Mouse (Mus musculus) liver, embryonic 14.5 days (tissue): ENCODE data around the gene Pls3. TPM values are rescaled to one million over a fixed set of nuclear protein-coding genes. Genes with fewer than 3 reads are reported as not detected.
"Not testable (repeated sequence)": the region's sequence is repeated elsewhere in the genome, so short reads cannot be mapped to it uniquely, and the experiment has no call there.

Source experiments
- ATAC-seq: fragments of 200-750 bp; cut with Nextera tagmentation; 2 replicates; pipeline ENCODE4 v1.8.0; 2017; ENCODE audit warnings: moderate number of reproducible peaks, mild to moderate bottlenecking, moderate library complexity; ENCODE audit not compliant: insufficient read depth
- DNase-seq, 3 experiments: peaks; one replicate each; pipeline ENCODE4 v3.0.0-alpha.2; 2012 to 2013; ENCODE audit warnings: low read depth in 3 of 3, low spot score in 3 of 3
- H3K27ac ChIP-seq: fragments of 300-500 bp; sonication (generic); 2 replicates; pipeline ENCODE4 v1.5.1; 2014; ENCODE audit warnings: moderate library complexity, mild to moderate bottlenecking, control low read depth, inconsistent platforms
- H3K27me3 ChIP-seq: fragments of 300-500 bp; sonication (generic); 2 replicates; pipeline ENCODE4 v1.6.1; 2014; ENCODE audit warnings: mild to moderate bottlenecking, low read length, moderate library complexity; ENCODE audit not compliant: control insufficient read depth, insufficient read depth
- H3K36me3 ChIP-seq: fragments of 300-500 bp; sonication (generic); replicated peaks from 2 replicates; pipeline ENCODE4 v1.6.1; 2014; ENCODE audit warnings: low read depth; ENCODE audit not compliant: control insufficient read depth, insufficient read depth
- H3K4me1 ChIP-seq, 2 experiments: fragments of 200-500 bp in 1 of 2; fragments of 300-500 bp in 1 of 2; sonication (generic) in 1 of 2; replicated peaks; 2 replicates each; pipeline ENCODE4 v1.6.1; 2012 to 2014; ENCODE audit warnings: antibody characterized with exemption in 1 of 2, inconsistent platforms in 1 of 2, low read length in 1 of 2; ENCODE audit not compliant: control insufficient read depth in 2 of 2, insufficient read depth in 2 of 2
- H3K4me2 ChIP-seq: fragments of 300-500 bp; sonication (generic); 2 replicates; pipeline ENCODE4 v1.6.1; 2014; ENCODE audit warnings: low read depth, mild to moderate bottlenecking, control low read depth, moderate library complexity
- H3K4me3 ChIP-seq, 2 experiments: fragments of 200-500 bp in 1 of 2; fragments of 300-500 bp in 1 of 2; sonication (generic) in 1 of 2; 2 replicates each; pipeline ENCODE4 v1.5.1; 2012 to 2014; ENCODE audit warnings: low read depth in 2 of 2, low read length in 2 of 2, mild to moderate bottlenecking in 2 of 2, control low read depth in 1 of 2, inconsistent platforms in 1 of 2, moderate library complexity in 1 of 2; ENCODE audit not compliant: insufficient read depth in 1 of 2
- H3K9ac ChIP-seq: fragments of 300-500 bp; sonication (generic); replicated peaks from 2 replicates; pipeline ENCODE4 v1.6.1; 2014; ENCODE audit warnings: mild to moderate bottlenecking, control low read depth, moderate library complexity
- H3K9me3 ChIP-seq: fragments of 300-500 bp; sonication (generic); 2 replicates; pipeline ENCODE4 v1.6.1; 2016; ENCODE audit warnings: low read length, mixed read lengths; ENCODE audit not compliant: control insufficient read depth
- CTCF ChIP-seq: IDR thresholded peaks from 2 replicates; pipeline ENCODE4 v1.5.1; 2016; ENCODE audit warnings: antibody characterized with exemption, low read depth, control low read depth
- EP300 ChIP-seq: IDR thresholded peaks from 2 replicates; pipeline ENCODE4 v1.6.1; 2016; ENCODE audit warnings: antibody characterized with exemption, low read depth
- WGBS: fragments of 180-500 bp; shearing (Covaris S2); extraction: QIAGEN DNeasy Blood & Tissue Kit; methylation state at CpG from one replicate; pipeline ENCODE4 v1.1.7; 2014; ENCODE audit not compliant: insufficient replicate concordance; 5-methylcytosine and 5-hydroxymethylcytosine counted together
- polyA plus RNA-seq, 2 experiments: library from polyadenylated mRNA; depleted of rRNA in 1 of 2; stranded (reverse) in 1 of 2; unstranded in 1 of 2; fragments of >200 nt; fragmentation: Nextera tagmentation in 1 of 2; extraction: Ambion mirVana in 1 of 2; gene quantifications; 2 replicates each; pipeline versions ENCODE4 v1.2.1 to v1.2.3; 2012 to 2014

Gene Pls3
- polyA plus RNA-seq, 2 experiments, result 2.8 to 6.1 TPM

GRCm38 (mm10) chrX:75796583-75796982, 78.4 kb downstream of the Pls3 start:
- H3K4me3 ChIP-seq, result no peak overlapping the region
- H3K4me2 ChIP-seq, result no peak overlapping the region
- no peak overlapping the region for H3K9ac ChIP-seq
- no peaks in the 10 kb centered on the region for H3K4me1 ChIP-seq
- no peaks in the 10 kb centered on the region for H3K36me3 ChIP-seq
- TF ChIP-seq CTCF (peak; percentile 48; the same call in 1 of the 2 replicates), EP300 (no peak)
- H3K27ac ChIP-seq, result no peak overlapping the region
- ATAC-seq (no peak), DNase-seq (peak; percentile 4 to 9 (median 7))
- no peaks in the 10 kb centered on the region for H3K27me3 ChIP-seq
- 19% methylated on average over 4 of the region's 4 CpGs for WGBS
- no peaks in the 10 kb centered on the region for H3K9me3 ChIP-seq

GRCm38 (mm10) chrX:75779796-75780195, 95.2 kb downstream of the Pls3 start:
- no peak overlapping the region for H3K27ac ChIP-seq
- H3K9ac ChIP-seq, result no peak overlapping the region
- H3K27me3 ChIP-seq, result no peaks in the 10 kb centered on the region
- ATAC-seq (no peak), DNase-seq (no peak)
- no peak for TF ChIP-seq CTCF
- TF ChIP-seq EP300, result no peak
- H3K4me2 ChIP-seq, result no peak overlapping the region
- no peaks in the 10 kb centered on the region for H3K9me3 ChIP-seq
- WGBS, result 80% methylated on average over 4 of the region's 4 CpGs
- H3K4me3 ChIP-seq, result no peak overlapping the region
- H3K4me1 ChIP-seq, result peaks cover 0 to 2% of the 10 kb centered on the region in 2 experiments; a peak in 2 of 4 replicates
- H3K36me3 ChIP-seq, result no peaks in the 10 kb centered on the region

- 73% methylated on average over 2 of the region's 2 CpGs for WGBS
- DNase-seq, result no peak
- Histone ChIP-seq H3K9me3 (no peaks in the 10 kb centered on the region), H3K9ac (no peak overlapping the region), H3K4me2 (no peak overlapping the region), H3K27me3 (no peaks in the 10 kb centered on the region), H3K4me1 (peaks cover 0 to 2% of the 10 kb centered on the region in 2 experiments; a peak in 2 of 4 replicates), H3K36me3 (no peaks in the 10 kb centered on the region), H3K27ac (no peak overlapping the region), H3K4me3 (no peak overlapping the region)
- no peak for TF ChIP-seq EP300
- peak; percentile 51 for TF ChIP-seq CTCF
- no peak for ATAC-seq
Measured at GRCm38 (mm10) chrX:75777461-75777860, 97.5 kb downstream of the Pls3 start.

GRCm38 (mm10) chrX:75764794-75765328, 110.1 kb downstream of the Pls3 start:
- ATAC-seq (peak; percentile 18; the same call in 1 of the 2 replicates), DNase-seq (no peak)
- no peaks in the 10 kb centered on the region for H3K9me3 ChIP-seq
- 35% methylated on average over 7 of the region's 7 CpGs for WGBS
- H3K27me3 ChIP-seq, result no peaks in the 10 kb centered on the region
- H3K9ac ChIP-seq, result no peak overlapping the region; the same call in 1 of the 2 replicates
- no peaks in the 10 kb centered on the region for H3K36me3 ChIP-seq
- peak overlapping the region; percentile 67 for H3K4me2 ChIP-seq
- TF ChIP-seq CTCF (no peak), EP300 (no peak)
- H3K27ac ChIP-seq, result no peak overlapping the region
- peak overlapping the region; percentile 48 to 99 for H3K4me3 ChIP-seq
- H3K4me1 ChIP-seq, result peaks cover 0 to 2% of the 10 kb centered on the region in 2 experiments; a peak in 1 of 4 replicates

- DNase-seq (peak; percentile 28 to 37 (median 30)), ATAC-seq (peak; percentile 94)
- Histone ChIP-seq H3K4me2 (peak overlapping the region; percentile 67), H3K36me3 (no peaks in the 10 kb centered on the region), H3K9ac (peak overlapping the region; percentile 11), H3K27ac (no peak overlapping the region; the same call in none of the 2 replicates), H3K27me3 (no peaks in the 10 kb centered on the region), H3K4me3 (peak overlapping the region; percentile 48 to 99), H3K9me3 (no peaks in the 10 kb centered on the region), H3K4me1 (peaks cover 0 to 2% of the 10 kb centered on the region in 2 experiments; a peak in 1 of 4 replicates)
- TF ChIP-seq EP300 (no peak), CTCF (0 out of 2 replicates have a peak, but pooled peaks have one; percentile 9)
- WGBS, result 10% methylated on average over 19 of the region's 19 CpGs
Measured at GRCm38 (mm10) chrX:75764135-75764793, 110.7 kb downstream of the Pls3 start.

GRCm38 (mm10) chrX:75759461-75759860, 115.5 kb downstream of the Pls3 start:
- H3K4me1 ChIP-seq, H3K9ac ChIP-seq, H3K9me3 ChIP-seq, H3K4me2 ChIP-seq, H3K27me3 ChIP-seq, DNase-seq, H3K36me3 ChIP-seq, H3K27ac ChIP-seq, ATAC-seq, H3K4me3 ChIP-seq: not testable (repeated sequence)
- 57% methylated on average over 1 of the region's 2 CpGs for WGBS
